Mouse (Mus musculus) natural killer cell, adult 2 months (primary cell): Measurements from ENCODE around the gene Efemp1.

ENCODE experiments used
- DNase-seq, 2 experiments: peaks; one replicate each; pipeline ENCODE4 v3.0.0; 2022; ENCODE audit warnings: low spot score in 2 of 2

The Efemp1 gene

DNA sequence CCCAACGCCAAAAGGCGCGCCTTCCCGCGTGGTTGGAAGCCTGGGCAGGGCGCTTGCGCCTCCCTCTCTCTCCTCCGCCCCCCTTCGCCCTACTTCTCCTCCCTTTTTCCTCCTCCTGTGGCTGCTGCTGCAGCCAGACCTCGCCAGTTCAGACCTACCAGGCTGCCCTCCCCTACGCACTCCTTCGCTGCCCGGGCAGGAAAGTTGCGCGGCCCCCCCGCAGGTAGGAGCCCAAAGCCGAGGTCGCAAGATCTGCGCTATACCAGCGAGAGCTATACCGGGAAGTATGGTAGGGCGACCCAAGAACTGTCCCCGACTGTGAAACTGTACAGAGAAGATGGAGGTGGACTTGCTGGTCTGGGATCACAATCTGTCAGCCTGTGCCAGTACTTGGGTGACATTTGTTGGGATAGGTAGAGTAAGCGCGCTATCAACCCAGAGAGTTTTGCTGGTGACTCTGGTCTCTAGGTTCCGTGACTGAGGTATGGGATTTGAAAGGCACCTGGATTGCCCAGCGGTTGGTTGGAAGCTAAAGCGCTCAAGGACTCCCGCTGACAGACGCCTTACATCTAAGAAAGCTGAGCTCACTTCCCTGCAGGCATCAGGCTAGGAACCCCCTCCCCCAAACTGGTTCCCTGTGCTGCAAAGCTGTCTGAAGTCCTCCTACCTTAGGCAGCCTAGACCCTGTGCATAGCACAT, at the start of gene Efemp1:
Gene Efemp1, plus strand, starts transcription at position 103 of the 699 bp plus-strand sequence.
- no peak for DNase-seq

GRCm38 (mm10) chr11:28808685-28809084, 44.3 kb upstream of the Efemp1 start:
- no peak for DNase-seq

- no peak for DNase-seq
Measured at GRCm38 (mm10) chr11:28811874-28812273, 41.1 kb upstream of the Efemp1 start.

- DNase-seq = no peak
Measured at GRCm38 (mm10) chr11:28812564-28812963, 40.4 kb upstream of the Efemp1 start.

- DNase-seq = no peak
Measured at GRCm38 (mm10) chr11:28817405-28817804, 35.6 kb upstream of the Efemp1 start.

DNA sequence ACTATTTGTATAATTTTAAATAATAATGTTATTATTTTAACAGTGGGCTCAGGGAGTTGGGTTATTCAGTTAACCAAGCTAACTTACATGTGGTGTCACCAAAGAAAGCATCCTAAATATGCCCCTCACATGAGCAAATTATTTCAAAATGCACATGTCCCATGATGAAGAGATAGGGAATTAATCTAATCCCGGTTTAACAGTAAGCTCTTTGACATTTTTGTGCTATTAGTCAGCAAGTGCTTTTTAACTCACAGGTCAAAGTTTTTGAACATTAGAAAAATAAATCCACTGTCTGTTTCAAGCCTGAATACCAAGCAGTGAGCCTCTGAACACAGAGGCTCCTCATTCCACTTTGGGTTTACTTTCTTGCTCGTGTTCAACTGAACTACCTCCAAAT, 26.1 kb upstream of the Efemp1 start:
- DNase-seq = no peak

DNA sequence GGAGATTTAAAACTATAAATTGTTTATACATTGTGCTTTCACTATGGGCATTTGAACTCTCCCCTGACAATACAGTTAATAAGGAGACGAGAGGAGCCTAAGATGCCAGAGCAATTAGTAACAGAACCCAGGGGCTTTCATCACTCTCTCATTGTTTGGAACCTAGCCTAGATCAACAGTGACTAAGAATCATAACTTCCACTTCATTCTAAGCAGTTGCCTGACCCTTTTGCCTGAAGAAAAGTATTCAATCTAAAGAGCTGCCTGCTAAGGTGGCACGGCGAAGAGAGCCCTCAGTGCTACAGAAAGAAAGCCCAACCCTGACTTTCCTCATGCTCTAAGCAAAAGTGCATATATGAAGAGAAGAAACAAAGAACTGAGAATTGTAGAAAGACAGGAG, 19.2 kb upstream of the Efemp1 start:
- no peak for DNase-seq

- DNase-seq = no peak
Measured at GRCm38 (mm10) chr11:28835141-28835540, 17.9 kb upstream of the Efemp1 start.

DNA sequence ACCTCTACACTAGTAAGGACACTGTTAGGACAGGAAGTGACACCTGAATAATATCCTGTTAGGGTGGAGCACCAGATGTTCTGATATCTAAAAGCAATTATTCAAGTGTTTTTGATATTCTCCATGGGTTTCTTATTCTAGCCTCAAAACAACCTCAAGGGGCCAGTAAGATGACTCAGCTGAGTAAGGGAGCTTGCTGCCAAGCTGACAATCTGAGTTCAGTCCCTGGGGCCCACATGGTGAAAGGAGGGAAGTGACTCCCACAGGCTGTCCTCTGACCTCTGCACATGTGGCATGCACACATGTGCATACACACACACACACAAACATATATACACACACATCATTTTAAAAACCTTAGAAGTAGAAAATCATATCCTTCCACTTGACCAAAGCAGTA, 3.2 kb upstream of the Efemp1 start:
- DNase-seq = no peak

DNA sequence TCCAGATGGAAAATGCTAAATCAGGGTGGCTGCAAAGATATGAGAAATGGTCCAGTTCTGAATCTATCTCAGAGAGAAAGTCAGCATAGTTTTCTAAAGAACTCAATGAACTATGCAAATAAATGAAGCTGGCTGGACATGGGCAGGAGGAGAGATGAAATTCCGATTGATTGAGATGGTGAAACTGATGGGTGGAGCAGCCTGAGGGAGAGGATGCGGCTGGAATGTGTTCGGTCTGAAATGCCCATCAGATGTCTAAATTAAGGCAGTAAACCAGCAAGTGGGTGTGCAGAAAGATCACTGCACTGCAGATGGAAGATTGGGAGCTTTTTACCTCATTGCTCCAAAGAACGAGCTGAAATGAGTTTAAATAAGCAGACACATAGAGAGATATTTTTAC, 1.4 kb upstream of the Efemp1 start:
- DNase-seq = no peak

GRCm38 (mm10) chr11:28852361-28852919, 564 bp upstream of the Efemp1 start:
- DNase-seq = no peak

DNA sequence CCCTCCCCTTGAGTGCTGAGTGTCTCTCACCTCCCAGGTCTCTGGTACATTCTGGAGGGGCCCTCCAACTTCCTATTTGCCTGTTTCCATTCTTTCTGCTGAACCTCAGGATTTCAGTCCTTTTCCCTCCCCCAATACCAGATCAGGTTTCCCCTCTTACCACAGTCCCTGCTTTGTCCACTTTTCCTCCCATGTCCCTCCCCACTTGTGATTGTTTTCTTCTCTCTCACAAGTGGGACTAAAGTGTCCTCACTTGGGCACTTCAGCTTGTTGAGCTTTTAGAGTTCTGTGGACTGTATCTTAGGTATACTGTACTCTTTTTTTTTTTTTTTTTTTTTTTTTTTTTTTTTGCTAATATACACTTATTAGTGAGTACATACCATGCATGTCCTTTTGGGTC, 6.1 kb downstream of the Efemp1 start:
- DNase-seq = no peak

DNA sequence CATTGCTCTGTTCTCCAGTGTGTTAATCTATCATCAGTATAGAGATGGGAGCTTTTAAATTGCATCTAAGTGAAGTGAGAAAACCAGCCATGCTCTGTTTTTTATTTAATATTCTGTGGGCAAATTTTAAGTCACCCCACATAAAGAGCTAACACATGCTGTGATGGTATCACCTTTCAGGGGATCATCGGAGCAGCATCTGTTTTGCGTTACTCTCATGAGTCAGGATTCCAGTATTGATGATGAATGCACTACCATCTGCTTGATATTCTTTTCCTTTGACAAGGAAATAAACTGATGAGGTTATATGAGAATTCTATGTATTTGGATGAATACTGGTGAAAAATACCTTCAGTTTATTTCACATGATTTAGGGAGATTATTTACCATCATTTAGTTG, 16.1 kb downstream of the Efemp1 start:
- no peak for DNase-seq

DNA sequence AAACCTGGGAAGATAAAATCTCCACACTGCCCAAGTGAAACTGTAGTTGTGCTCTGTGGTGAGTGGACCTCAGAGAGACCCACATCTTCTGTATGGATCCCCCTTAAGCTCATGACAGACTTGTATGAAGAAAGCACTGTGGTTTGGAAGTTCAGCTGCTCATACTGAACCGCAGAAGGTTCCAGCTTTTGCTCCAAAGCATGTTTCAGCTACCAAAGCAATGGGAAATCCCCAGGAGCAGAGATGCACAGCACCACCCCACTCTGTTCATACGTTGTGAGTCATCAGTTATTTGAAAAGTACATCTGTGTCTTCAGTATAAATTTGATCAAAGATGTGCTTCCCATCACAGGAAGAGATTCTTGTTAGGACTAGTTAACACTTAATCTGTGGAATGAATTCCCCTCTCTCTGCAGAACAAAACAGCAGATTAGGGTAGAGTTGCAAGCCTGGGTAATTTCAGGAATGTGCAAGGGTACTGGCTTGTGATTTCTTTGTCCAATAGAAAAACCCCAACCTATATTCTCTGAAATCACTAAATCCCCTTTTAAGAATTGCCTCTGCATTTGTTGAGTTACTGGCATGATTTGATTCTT, 28.5 kb downstream of the Efemp1 start:
- no peak for DNase-seq

GRCm38 (mm10) chr11:28883106-28883505, 30.1 kb downstream of the Efemp1 start:
- DNase-seq = no peak

DNA sequence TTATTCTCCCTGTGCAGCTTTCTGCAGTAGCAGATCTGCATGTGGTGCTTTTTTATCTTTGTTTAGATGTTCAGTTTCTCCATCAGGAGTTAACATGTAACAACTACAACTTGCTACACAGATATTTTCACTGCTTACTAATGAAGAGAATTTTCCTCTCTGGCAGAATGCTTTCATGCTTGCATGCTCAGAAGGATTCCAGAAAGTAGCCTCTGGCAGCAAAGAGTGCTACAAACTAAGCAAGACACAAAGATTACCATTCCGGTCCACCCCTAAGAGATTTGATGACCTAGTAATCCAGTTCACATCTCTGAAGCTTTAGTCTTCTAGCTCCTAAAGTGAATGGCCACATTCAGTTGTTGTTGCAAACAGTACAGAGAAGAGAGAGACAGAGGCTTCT, 36.5 kb downstream of the Efemp1 start:
- DNase-seq = no peak

GRCm38 (mm10) chr11:28891515-28891914, 38.5 kb downstream of the Efemp1 start:
- no peak for DNase-seq

DNA sequence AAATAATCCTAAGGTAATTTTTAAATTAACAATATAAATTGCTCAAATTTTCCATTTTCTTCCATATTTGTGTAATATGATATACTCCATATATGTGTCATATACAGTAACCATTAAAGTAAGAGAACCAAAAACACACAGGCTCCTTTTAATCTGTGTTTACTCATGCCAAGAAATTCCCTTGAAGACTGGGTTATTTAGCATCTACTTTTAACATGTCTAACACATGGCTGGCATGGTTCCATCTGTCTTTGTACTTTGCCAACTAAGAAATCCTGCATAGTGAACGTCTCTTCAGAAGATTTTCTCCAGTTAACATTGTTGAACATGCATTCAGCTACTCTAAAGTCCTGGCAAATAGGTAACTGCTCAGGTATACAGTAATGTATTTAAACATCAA, 46.4 kb downstream of the Efemp1 start:
- no peak for DNase-seq

GRCm38 (mm10) chr11:28904596-28904995, 51.6 kb downstream of the Efemp1 start:
- DNase-seq = no peak

- DNase-seq = no peak
Measured at GRCm38 (mm10) chr11:28906288-28906687, 53.3 kb downstream of the Efemp1 start.

DNA sequence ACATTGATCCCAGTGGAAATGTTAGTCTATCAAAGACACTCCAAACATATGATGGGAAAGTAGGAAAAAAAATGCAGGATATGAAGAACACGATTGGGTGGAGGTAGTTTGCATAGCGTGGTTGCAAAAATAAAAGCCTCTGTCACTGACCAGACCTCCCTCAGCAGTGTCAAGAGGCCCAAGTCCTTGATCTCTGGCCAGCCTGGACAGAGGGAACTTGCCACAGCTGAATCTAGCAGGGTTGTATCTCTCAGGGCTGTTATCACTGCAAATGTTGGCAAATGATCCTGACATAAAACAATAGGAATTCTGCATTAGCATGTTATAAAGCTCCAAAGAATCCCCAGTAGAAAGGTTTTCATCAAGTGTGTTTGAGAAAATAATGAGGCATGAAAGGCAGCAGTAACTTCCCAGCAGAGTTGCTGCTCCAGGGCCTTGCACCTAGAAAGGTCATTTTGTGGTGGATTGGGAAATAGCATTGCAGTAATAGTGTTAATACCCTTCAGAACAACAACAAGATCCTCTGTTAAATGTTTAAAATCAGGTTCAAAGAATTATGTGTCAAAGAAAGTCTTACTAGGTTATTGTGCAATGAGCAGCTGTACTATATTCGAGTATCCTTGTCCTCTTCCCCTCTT, 56.0 kb downstream of the Efemp1 start:
- no peak for DNase-seq

- no peak for DNase-seq
Measured at GRCm38 (mm10) chr11:28912469-28913138, 59.6 kb downstream of the Efemp1 start.
